Mouse (Mus musculus) thymus, postnatal 14 days (tissue): ENCODE measurements around the gene Pradc1.
"Not testable (repeated sequence)": the region's sequence is repeated elsewhere in the genome, so short reads cannot be mapped to it uniquely, and the experiment has no call there.

Source experiments
- DNase-seq: peaks from one replicate; pipeline ENCODE4 v3.0.0; 2021

Gene Pradc1

DNA sequence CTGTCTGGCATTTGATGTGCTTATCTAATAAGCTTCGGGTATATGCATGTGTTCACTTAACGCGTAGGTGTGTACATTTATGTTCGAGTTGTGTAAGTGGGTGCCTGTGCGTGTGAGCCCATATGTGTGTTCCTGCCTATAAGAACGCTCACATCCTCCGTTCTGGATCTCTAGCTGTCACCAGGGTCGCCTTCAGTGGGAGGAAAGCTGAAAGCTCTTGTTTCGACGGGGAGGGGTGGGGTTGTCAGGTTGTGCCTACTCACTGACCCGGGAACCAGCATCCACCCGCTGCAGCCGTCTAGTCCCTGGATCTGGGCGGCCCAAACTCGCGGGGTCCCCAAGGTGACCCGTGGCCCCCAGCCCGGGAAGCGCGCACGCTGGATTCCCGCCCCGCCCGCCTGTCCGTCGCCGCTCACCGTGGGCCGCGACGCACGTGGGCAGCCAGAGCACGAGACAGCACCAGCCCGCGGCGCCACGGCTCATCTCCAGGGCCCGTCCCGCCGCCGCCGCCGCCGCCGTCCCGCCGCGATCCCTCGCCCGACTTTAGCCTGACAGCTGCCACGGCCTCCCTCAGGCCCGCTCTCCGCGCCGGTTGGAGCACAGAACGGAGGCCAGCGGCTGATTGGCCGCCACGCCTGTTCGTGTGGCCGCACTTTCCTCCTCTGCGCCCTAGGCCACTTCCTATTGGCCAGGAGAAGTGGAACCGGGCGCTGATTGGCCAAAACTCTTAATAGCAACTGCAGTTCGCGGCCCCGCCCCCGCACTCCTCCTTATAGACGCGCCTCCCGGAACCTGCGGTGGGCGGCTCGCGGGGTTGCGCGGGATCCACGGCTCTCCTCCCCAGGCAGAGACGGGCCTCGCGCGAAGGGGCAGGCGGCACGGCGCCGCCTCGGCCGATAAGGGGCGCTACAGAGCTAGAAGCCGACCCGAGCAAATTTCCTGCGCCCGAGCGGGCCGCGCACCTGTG is 790 bp downstream of the Pradc1 start, which contains the start of gene Cct7:
TSS of gene Cct7 (plus strand) at position 818 of the 967 bp plus-strand sequence.
- peak; percentile 99 for DNase-seq

DNA sequence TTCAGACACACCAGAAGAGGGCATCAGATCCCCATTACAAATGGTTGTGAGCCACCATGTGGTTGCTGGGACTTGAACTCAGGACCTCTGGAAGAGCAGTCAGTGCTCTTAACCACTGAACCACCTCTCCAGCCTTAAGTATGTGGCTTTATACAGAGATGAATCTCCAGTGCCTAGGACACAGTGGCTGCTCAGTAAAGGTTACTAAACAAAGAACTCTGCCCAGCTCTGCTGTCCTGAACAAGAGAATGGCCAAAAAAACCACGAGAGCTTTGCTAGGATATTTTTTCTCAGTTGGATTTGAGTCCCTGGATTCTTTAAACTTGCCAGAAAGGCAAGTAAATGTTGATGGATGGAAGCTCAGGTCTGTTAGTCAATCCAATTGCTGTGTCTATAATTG is 1.6 kb downstream of the Pradc1 start:
- DNase-seq: not testable (repeated sequence)

DNA sequence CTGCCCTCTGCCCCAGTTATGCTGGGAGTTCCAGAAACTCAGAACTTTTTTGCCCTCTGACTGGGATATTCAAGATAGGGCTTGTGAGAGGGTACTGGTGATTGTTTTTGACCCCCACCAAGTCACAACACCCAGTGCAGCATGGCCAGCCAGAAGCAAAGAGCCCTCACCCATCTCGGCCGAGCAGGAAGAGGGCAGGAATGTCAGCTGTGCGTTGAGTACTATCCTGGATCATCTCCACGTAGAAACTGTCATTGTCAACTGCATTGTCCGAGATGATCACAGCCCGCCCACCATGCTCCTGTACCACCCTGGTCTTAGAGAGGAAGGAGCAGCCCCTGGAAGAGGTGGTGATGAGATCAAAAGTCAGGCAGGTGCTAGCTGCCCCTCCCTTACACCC is 4.4 kb downstream of the Pradc1 start:
- no peak for DNase-seq

DNA sequence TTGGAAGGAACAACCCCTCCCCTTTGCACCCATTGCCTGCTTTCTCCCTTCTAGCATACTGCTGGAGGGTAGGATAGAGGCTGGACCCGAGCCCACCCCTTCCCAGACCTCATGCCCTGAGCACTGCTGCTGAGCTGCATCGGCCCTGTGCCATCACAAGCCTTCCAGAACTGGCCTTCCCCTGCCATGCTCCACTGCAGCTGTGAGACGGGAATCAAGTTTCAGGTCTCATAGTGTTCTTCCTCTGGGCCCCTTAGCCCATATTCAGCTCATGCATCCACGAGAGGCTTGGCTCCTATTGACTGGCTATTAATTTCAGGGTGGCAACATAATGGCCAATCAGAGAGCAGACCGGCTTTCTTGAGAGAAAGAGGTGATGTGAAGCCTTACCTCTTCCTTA is 6.5 kb downstream of the Pradc1 start:
- no peak for DNase-seq

DNA sequence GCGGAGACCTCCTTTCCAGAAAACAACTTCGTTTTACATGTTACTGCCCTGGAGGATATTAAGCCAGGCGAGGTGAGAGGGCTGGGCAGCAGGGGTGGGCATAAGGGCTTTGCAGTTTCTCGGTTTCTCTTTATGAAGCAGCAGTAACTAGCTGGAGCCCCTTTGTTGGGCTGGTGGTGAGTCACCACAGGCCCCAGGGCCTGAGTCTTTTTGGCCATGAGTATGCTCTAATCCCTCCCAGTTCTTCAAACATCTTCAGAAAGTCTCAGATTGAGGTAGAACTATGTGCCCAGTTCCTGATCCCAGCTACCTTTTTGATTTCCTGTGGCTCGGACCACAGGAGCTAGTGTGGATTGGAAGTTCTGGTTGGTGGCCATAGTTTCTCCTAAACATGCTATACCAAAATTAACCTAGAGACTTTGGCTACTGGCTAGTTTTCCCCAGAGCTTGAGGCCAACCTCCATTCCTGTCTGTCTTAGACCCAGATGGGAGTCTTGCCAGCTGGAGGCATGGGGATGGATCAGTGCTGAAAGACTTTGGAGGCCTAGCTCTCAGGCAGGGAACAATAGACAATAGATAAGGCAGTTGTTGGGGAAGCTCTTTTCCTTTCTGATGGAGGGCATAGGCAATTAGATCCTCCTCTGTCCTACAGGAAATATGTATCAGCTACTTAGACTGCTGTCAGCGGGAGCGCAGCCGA is 7.4 kb downstream of the Pradc1 start:
- no peak for DNase-seq

DNA sequence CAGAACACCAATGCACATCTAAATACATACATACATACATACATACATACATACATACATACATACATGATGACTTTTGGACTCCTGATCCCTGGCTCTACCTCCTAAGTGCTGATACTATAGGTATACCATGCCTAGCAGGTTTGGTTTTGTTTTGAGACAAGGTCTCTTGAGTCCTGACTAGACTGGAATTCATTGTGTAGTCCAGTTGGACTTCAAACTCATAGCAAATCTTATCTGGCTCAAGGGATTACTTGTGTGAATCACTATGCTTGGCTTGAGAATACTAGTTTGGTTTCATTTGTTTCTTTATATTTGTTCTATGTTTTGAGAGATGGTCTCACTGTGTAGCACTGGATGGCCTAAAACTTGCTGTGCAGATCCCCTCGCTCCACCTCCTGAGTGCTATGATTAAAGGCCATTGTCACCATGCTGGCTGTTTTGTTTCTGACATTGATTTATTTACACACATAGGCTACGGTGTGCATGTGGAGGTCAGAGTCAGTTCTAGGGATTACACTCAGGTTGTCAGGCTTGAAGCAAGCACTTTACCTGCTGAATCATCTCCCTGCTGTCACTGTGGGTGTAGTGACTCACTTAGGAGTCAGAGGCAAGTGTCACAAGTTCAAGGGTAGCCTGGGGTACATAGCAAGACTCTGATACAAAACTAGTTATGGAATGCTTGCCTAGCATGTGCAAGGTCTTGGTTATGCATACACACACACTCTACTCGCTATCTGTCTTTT is 8.1 kb downstream of the Pradc1 start:
- DNase-seq: no peak

DNA sequence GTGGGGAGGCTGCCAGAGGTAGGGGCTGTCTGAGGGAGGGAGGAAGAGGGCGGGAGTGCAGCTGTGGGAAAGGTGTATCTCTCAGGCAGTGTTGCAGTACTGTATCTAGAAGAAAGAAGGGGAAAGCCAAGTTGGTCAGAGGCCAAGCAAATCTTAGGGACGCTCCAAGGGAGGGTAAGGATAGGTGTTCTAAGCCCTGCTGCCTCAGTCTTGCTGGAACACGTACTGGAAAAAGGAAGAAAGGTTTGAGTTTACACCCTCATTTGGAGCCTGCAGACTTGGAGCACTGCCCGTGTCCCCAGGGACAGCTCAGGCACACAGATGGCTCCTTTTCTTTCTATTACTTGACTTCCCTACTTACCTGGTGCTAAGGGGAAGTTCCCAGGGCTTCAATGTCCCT is 10.6 kb downstream of the Pradc1 start:
- no peak for DNase-seq

DNA sequence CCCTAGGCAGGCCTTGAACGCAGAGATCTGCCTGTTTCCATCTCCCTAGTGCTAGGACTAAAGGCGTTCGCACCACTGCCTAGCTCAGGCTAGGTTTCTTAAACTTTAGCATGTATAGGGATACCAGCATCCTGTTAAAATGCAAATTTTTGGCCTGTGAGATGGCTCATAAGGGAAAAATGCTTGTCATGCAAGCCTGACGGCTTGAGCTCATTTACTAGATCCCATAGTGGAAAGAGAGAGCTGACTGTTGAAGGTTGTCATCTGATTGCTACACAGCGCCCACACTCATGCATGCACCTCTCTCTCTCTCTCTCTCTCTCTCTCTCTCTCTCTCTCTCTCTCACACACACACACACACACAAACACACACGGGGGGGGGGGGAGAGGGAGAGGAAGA is 15.1 kb downstream of the Pradc1 start:
- no peak for DNase-seq

DNA sequence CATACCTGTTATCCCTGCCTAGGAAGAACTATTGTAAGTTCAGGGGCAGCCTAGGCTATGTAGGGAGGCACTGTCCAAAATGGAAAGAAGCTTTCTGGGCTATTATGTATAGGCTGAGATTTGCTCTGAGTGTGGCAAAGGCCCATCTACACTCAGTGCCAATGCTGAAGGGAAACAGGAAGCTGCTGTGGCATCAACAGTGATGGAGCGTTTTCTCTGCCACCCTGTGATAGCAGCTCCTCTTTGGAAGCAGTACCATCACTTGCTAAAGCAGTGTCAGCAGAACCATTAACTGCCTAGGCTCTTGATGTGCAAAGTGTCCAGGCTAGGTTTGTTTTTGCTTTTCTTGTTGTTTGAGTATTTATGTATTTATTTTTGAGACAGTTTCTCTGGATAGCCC is 15.6 kb downstream of the Pradc1 start:
- DNase-seq: no peak

DNA sequence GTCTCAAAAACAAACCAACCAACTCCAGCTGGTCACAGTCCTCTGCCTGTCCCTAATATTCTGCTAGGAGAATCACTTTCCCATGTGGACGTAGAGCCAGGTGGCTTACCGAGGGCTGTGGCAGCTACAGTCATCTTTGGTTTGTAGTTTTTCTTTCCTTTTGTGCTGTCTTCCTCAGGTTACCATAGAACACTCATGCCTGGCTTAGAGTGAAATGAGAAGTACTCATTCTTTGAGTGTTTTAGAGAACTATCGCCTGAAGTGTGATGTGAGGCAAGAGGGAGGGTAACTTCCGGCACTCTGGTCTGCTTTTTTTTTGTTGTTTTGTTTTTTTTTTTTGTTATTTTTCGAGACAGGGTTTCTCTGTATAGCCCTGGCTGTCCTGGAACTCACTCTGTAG is 17.9 kb downstream of the Pradc1 start:
- DNase-seq: no peak

DNA sequence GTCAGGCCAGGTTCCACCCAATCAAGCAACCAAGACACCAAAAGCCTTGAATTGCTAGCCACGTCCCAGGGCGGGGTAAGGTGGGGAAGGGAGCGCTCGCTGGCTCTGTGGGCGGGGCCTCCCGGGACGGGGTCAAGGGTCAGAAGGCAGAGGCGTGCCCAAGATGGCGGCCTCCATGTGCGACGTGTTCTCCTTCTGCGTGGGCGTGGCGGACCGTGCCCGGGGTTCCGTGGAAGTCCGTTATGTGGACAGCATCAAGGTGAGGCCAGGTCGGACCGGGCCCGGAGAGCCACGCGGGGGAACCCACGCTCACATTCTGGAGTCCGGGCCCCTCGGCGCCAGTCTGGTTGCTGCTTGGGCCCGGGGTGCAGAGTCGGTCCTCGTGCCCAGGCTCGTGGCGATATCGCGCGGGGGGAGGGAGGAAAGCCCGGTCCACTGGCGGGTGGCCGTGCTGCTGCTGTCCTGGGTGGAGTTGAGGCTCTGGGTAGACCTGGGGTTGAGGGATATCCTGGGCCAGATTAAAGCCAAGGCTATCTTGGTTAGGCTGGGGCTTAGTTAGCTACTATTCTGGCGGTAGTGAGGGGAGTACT is 19.8 kb downstream of the Pradc1 start, which contains the start of gene Smyd5:
TSS of gene Smyd5 (plus strand) at position 148 of the 590 bp plus-strand sequence.
- DNase-seq: peak; percentile 90

DNA sequence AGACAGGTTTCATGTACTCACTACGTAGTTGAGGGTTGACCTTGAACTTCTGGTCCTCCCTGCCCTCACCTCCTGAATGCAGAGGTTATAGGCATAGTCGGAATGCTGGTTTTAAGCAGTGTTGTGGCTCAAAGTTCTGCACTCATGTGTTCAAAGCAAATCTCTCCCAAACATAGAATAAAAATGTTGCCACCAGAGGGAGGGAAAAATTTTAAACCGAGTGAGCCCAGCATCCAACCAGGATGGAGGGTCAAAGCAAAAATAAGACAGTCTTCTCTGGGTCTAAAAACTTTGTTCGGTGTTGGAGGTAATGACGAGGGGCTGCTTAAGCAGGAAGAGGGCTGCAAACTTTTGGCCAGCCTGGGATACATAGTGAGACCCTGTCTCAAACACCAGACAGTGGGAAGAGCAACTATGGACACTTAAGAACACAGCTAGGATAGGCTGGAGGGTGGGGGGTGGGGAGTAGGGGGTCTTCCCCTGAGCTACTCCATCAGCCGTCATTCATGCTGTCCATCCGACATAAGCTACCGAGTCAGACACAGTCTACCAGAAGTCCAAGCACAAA is 20.4 kb downstream of the Pradc1 start:
- DNase-seq: no peak

DNA sequence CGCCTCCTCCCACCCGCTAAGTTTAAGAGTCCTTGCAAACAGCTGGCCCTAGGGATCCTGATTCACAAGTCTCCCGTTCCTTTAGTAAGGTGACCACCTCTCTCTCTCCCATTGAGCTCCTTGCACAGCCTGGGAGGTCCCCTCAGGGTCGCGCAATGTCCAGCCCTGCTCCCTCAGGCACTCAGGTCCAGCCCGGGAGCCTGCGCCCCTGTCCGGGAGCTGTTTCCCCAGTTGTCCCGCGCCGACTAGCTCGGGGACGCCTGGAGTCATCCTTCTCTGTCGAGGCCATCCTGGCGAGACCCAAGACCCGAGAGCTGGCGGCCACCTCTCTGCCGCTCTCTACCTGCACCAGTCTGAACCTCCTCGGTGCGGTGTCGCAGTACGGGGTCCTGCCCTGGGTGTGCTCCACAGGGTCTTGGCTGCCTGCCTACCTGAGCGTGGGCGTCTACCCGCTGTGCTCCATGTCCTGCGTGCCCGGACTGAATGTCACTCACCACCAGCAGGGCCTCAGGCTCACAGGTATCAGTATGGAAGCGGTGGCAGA is 27.9 kb downstream of the Pradc1 start, which contains the start of gene Noto:
TSS of gene Noto (plus strand) at position 51 of the 544 bp plus-strand sequence.
- DNase-seq: no peak

DNA sequence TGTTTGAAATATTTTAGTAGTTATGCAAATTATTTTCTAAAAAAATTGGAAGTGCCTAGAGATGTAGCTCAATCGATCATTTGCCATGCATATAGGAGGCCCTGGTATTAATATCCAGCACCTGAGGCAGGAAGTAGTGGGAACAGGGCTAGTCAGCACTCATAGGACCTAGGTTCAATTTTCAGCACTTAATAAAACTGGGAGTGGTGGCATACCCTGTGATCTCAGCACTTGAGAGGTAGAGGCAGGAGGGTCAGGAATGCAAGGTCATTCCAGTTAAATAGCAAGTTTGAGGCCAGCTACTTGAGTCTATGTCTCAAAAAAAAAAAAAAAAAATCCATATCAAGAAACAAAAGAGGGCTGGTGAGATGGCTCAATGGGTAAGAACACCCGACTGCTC is 32.6 kb downstream of the Pradc1 start:
- DNase-seq: no peak

DNA sequence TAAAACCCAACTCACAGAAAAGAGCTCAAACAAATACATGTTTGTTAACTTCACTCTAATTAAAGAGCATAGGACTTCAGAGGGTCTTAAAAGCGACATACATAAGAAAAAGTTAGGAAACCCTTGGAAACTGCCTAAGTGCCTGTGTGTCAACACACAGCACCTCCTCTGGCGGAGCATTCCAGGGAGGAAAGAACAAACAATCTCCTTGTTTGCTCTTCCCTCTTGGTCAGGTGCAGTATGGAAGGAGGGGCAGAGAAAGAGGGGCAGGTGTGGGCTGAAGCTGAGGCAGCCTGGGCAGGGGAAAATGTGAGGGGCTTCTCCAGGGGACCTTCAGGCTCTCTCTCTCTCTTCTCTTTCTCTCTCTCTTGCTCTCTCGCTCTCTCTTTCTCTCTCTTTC is 35.9 kb downstream of the Pradc1 start:
- DNase-seq: no peak

DNA sequence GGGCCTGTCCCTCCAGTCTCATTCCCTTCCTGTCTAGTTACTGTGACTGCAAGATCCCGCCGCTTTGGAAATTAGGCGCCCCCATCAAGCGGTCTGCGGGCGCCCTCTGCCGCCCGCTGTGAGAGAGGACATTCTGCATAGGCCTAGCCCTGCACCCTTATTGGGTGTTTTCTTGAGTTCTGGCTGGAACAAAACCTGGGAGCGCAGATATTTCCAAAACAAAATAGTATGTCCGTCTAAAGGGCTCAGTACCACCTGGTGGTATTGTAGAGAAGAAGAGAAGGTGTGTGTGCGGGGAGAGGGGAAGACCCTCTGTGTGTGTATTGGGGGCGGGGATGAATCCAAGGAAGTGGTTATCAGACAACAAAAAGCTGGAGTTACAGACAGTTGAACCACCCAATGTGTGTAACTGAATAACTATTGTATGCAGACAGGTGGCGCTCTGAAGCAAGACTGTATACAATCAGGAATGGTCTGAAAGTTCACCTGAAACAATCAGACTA is 40.9 kb downstream of the Pradc1 start:
- peak; percentile 27 for DNase-seq

DNA sequence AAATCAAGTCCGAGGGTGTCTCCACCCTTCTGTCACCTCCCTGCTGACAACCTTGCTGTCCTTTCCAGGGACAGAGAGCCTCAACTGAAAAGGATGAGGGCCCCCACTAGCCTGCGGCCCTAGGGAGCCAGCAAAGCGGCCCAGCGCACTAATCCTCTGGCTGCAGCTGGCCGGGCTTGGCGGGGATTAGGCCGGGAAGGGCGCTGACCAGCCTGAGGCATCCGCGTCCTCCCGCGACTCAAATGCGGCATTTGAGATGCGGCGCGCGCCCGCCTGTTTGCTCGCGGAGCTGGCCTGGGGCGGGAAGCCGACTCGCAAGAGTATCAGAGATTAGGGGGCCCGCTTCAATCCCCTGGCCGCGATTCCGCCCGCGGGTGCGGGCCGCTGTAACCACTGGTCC is 42.8 kb downstream of the Pradc1 start:
- no peak for DNase-seq

DNA sequence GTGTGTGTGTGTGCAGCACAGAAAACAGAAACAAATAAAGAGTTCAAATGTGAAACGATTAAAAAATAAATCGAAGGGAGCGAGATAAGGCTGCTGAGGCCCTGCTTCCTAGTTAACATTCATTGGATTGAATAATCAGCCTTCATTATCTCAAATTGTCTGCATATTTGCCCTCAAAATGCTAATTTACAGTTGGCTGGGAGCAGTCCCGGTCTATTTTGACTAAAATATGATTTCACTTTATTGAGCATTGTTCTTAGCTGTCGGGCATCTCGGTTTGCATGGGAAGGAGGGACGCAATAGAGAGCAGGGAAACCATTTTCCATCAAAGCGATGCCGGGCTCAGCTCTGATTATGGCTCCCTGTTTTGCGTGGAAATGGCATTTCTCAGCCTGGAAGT is 48.7 kb downstream of the Pradc1 start:
- no peak for DNase-seq

DNA sequence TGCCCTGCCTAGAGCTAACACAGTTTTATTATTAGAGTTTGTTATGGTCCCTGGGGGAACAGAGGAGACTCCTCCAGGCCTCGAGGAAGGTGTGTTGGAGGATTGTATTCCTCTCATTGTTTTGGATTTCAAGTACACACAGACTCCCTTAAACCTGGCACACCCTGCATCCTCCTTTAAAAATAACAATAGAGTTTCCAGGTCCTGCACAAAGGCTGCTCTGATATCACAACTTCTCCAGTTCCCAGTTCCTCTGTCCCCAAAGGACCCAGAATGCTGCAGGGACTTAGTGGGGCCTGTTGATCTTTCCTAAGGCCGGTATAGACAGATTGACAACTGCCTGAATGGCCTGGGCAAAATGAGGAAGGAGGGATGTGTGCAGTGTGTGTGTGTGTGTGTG is 49.2 kb downstream of the Pradc1 start:
- DNase-seq: no peak

DNA sequence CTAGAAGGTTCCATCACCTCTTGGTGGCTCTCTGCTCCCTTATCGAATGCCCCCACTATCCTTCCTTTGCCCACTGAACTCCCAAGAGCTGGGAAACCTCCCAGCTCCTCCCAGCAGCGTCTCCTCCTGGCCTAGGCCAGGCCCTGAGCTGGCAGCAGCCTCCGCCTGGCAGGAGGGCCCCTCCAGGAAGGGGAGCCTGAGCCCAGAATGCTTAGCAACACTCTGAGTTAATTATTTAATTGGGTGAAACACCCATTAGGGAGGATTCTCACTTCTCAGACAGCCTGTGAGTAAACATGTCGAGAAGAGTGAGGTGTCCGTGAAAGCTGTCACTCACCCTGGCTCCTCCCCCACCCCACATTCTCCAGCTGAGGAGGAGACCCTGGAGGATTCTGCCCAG is 52.1 kb downstream of the Pradc1 start:
- DNase-seq: no peak

DNA sequence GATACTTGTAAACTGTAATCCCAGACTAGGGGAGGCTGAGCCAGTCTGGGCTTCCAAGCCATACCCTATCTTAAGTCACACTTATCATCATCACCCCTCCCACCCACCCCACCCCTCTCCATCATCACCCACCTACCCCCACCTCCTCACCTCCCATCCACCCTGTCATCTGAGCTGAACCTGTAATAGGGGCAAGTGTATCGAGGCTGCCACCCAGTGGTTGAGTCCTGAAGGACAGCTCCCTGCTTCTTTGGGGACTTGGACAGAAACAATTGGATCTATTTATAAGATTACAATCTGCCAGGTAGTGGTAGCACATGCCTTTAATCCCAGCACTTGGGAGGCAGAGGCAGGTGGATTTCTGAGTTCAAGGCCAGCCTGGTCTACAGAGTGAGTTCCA is 54.6 kb downstream of the Pradc1 start:
- peak; percentile 48 for DNase-seq
